Mouse (Mus musculus): Measurements from ENCODE around the gene Metap2. TPM values are rescaled to one million over a fixed set of nuclear protein-coding genes. Genes with fewer than 3 reads are reported as not detected.

Metap2 gene
- total RNA-seq, 1 experiment = 206 TPM

DNA sequence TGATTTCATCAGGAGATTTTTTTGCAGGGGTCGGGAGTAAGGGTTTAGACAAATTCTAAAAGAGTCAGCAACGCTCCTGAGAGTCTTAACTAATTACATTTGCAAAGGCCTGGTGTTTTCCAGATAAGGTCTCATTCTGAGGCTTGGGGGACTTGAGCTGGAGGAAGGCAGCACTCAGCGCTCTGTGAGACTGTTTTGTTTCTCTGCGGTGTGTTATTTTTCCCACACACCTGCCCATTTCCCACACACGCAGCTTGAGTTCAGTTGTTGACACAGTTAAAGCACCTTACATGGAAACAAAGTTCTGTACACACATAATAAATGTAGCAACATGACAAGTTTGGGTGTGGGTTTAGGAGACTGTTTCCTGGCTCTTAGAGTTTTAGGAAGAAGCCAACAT, 35.1 kb upstream of the Metap2 start:
- DNase-seq (ENCODE audit: low read depth, low spot score) = no peak
- in situ Hi-C loops (cut with MboI; ENCODE audit: low sequenced_read_pairs in 2 of 2, unreplicated experiment in 2 of 2) = no loop called here
- Histone ChIP-seq H3K4me1 (ENCODE audit: control insufficient read depth in 2 of 2, insufficient read depth in 2 of 2, low read length in 2 of 2, poor library complexity in 1 of 2) (no peaks in the 10 kb centered on the region), H3K9ac (ENCODE audit: insufficient read depth, low read depth, low read length, poor library complexity, severe bottlenecking) (no peak overlapping the region), H3K9me3 (ENCODE audit: control insufficient read depth, insufficient read depth, low read depth, low read length) (peaks cover 3% of the 10 kb centered on the region; the same call in 1 of the 2 replicates), H3K4me3 (ENCODE audit: insufficient read depth in 1 of 2, low read depth in 1 of 2, low read length in 2 of 2, poor library complexity in 1 of 2, severe bottlenecking in 1 of 2) (no peak overlapping the region), H3K27ac (ENCODE audit: insufficient read depth, low read depth, low read length, poor library complexity, severe bottlenecking) (no peak overlapping the region), H3K36me3 (ENCODE audit: control insufficient read depth, insufficient read depth, low read length, poor library complexity, severe bottlenecking) (no peaks in the 10 kb centered on the region)
- TF ChIP-seq MAFK (IDR thresholded peaks at IDR 0.05; ENCODE audit: insufficient read depth, low read depth, low read length) (no peak), CHD2 (IDR thresholded peaks at IDR 0.05; ENCODE audit: low read depth, low read length) (no peak), ZC3H11A (IDR thresholded peaks at IDR 0.05; ENCODE audit: borderline replicate concordance, low read depth, low read length) (no peak), ZNF384 (IDR thresholded peaks at IDR 0.05; ENCODE audit: low read depth, low read length) (no peak), HCFC1 (IDR thresholded peaks at IDR 0.05; ENCODE audit: borderline replicate concordance, insufficient read depth, low read length) (no peak)

DNA sequence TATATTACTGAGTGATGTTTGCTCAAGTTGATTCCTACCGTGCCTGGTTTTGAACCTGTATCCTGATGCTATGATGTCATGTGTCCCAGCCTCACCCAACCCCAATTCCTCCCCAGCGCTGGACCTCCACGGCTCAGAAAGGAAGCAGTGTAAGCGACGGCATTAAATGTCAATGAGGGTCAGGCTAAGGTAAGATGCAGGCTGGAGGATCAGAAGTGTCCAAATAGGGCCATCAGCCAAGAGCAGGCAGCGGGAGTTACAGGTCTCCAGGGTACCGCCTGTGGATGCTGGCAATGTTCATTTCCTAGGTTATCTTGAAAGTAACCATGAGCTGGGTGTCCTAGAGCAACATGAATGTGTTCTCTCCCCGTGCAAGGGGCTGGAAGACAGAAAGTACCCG, 34.5 kb upstream of the Metap2 start:
- Histone ChIP-seq H3K27ac (ENCODE audit: insufficient read depth, low read depth, low read length, poor library complexity, severe bottlenecking) (no peak overlapping the region), H3K36me3 (ENCODE audit: control insufficient read depth, insufficient read depth, low read length, poor library complexity, severe bottlenecking) (no peaks in the 10 kb centered on the region), H3K4me3 (ENCODE audit: insufficient read depth in 1 of 2, low read depth in 1 of 2, low read length in 2 of 2, poor library complexity in 1 of 2, severe bottlenecking in 1 of 2) (no peak overlapping the region), H3K4me1 (ENCODE audit: control insufficient read depth in 2 of 2, insufficient read depth in 2 of 2, low read length in 2 of 2, poor library complexity in 1 of 2) (no peaks in the 10 kb centered on the region), H3K9ac (ENCODE audit: insufficient read depth, low read depth, low read length, poor library complexity, severe bottlenecking) (no peak overlapping the region), H3K9me3 (ENCODE audit: control insufficient read depth, insufficient read depth, low read depth, low read length) (0 out of 2 replicates have a peak, but pooled peaks cover 2% of the 10 kb centered on the region)
- DNase-seq (ENCODE audit: low read depth, low spot score) = no peak
- in situ Hi-C loops (cut with MboI; ENCODE audit: low sequenced_read_pairs in 2 of 2, unreplicated experiment in 2 of 2) = no loop called here
- TF ChIP-seq MAFK (IDR thresholded peaks at IDR 0.05; ENCODE audit: insufficient read depth, low read depth, low read length) (no peak), ZNF384 (IDR thresholded peaks at IDR 0.05; ENCODE audit: low read depth, low read length) (no peak), CHD2 (IDR thresholded peaks at IDR 0.05; ENCODE audit: low read depth, low read length) (no peak), ZC3H11A (IDR thresholded peaks at IDR 0.05; ENCODE audit: borderline replicate concordance, low read depth, low read length) (no peak), HCFC1 (IDR thresholded peaks at IDR 0.05; ENCODE audit: borderline replicate concordance, insufficient read depth, low read length) (no peak)

DNA sequence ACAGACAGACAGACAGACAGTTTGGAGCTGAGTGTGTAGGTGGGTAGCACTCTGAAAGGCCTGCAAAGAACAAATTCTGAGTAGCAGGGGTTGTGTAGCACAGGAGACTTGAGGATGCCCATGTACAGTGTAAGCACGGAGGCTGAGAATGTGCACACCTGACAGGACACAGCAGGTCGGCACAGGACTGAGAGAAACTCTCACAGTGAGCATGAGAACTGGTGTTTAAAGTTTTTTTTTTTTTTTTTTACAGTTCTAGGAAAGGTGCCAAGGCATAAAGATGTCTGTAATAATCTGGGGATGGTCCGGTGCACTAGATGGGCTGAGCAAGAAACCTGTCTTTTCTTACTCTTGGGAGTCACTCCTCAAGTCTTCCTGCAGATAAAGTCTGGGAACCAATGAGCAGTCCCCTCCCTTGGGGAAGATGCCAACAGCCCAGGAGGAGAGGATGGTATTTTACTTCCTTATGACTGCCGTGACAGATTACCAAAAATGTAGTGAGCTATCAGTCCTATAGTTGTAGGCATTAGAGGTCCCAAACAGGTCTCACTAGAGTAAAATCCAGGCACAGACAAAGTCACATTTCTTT, 33.4 kb upstream of the Metap2 start:
- Histone ChIP-seq H3K27ac (ENCODE audit: insufficient read depth, low read depth, low read length, poor library complexity, severe bottlenecking) (no peak overlapping the region), H3K4me1 (ENCODE audit: control insufficient read depth in 2 of 2, insufficient read depth in 2 of 2, low read length in 2 of 2, poor library complexity in 1 of 2) (no peaks in the 10 kb centered on the region), H3K9me3 (ENCODE audit: control insufficient read depth, insufficient read depth, low read depth, low read length) (no peaks in the 10 kb centered on the region), H3K9ac (ENCODE audit: insufficient read depth, low read depth, low read length, poor library complexity, severe bottlenecking) (no peak overlapping the region), H3K4me3 (ENCODE audit: insufficient read depth in 1 of 2, low read depth in 1 of 2, low read length in 2 of 2, poor library complexity in 1 of 2, severe bottlenecking in 1 of 2) (no peak overlapping the region), H3K36me3 (ENCODE audit: control insufficient read depth, insufficient read depth, low read length, poor library complexity, severe bottlenecking) (no peaks in the 10 kb centered on the region)
- in situ Hi-C loops (cut with MboI; ENCODE audit: low sequenced_read_pairs in 2 of 2, unreplicated experiment in 2 of 2) = no loop called here
- DNase-seq (ENCODE audit: low read depth, low spot score) = no peak
- TF ChIP-seq ZNF384 (IDR thresholded peaks at IDR 0.05; ENCODE audit: low read depth, low read length) (no peak), ZC3H11A (IDR thresholded peaks at IDR 0.05; ENCODE audit: borderline replicate concordance, low read depth, low read length) (no peak), MAFK (IDR thresholded peaks at IDR 0.05; ENCODE audit: insufficient read depth, low read depth, low read length) (no peak), HCFC1 (IDR thresholded peaks at IDR 0.05; ENCODE audit: borderline replicate concordance, insufficient read depth, low read length) (no peak), CHD2 (IDR thresholded peaks at IDR 0.05; ENCODE audit: low read depth, low read length) (no peak)

DNA sequence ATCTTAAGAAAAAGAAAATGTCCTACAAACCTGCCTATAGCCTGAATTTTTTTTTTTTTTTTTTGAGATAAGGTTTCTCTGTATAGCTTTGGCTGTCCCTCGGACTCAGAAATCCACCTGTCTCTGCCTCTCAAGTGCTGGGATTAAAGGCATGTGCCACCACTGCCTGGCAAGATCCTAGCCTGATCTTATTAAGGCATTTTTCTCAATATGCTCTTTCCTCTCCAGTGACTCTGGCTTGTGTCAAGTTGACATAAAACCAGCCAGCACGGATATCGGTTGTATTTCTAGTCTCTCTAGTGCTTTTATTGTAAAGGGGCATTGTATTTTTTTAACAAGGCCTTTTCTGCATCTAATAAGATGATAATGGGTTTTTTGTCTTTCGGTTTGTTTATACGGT, 27.8 kb upstream of the Metap2 start:
- H3K27ac ChIP-seq (ENCODE audit: insufficient read depth, low read depth, low read length, poor library complexity, severe bottlenecking) = no peak overlapping the region
- H3K4me1 ChIP-seq (ENCODE audit: control insufficient read depth in 2 of 2, insufficient read depth in 2 of 2, low read length in 2 of 2, poor library complexity in 1 of 2) = no peaks in the 10 kb centered on the region
- no peaks in the 10 kb centered on the region for H3K9me3 ChIP-seq (ENCODE audit: control insufficient read depth, insufficient read depth, low read depth, low read length)
- no peak overlapping the region for H3K9ac ChIP-seq (ENCODE audit: insufficient read depth, low read depth, low read length, poor library complexity, severe bottlenecking)
- H3K4me3 ChIP-seq (ENCODE audit: insufficient read depth in 1 of 2, low read depth in 1 of 2, low read length in 2 of 2, poor library complexity in 1 of 2, severe bottlenecking in 1 of 2) = no peak overlapping the region
- DNase-seq (ENCODE audit: low read depth, low spot score) = no peak
- in situ Hi-C loops (cut with MboI; ENCODE audit: low sequenced_read_pairs in 2 of 2, unreplicated experiment in 2 of 2) = no loop called here
- TF ChIP-seq HCFC1 (IDR thresholded peaks at IDR 0.05; ENCODE audit: borderline replicate concordance, insufficient read depth, low read length) = no peak
- TF ChIP-seq MAFK (IDR thresholded peaks at IDR 0.05; ENCODE audit: insufficient read depth, low read depth, low read length) = no peak
- no peak for TF ChIP-seq ZNF384 (IDR thresholded peaks at IDR 0.05; ENCODE audit: low read depth, low read length)
- H3K36me3 ChIP-seq (ENCODE audit: control insufficient read depth, insufficient read depth, low read length, poor library complexity, severe bottlenecking) = no peaks in the 10 kb centered on the region

DNA sequence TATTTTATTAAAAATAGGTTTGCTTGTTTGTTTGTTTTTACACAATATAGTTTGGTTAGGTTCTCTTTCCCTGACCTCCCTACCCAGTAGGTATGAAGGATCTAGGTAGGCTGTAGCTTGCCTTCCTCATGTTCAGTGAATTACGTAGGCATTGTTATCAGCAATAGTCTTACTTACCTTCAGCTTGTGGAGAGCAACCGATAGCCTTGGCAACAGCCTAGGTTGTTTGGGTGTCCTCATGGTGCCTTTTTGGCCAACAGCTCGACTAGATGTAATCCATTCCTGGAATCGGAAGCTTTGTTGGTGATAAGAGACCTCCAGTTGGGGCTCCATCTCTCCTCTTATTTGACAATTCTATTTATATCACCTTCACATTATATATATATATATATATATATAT, 24.3 kb upstream of the Metap2 start:
- TF ChIP-seq CHD2 (IDR thresholded peaks at IDR 0.05; ENCODE audit: low read depth, low read length) (no peak), MAFK (IDR thresholded peaks at IDR 0.05; ENCODE audit: insufficient read depth, low read depth, low read length) (no peak), ZNF384 (IDR thresholded peaks at IDR 0.05; ENCODE audit: low read depth, low read length) (no peak), ZC3H11A (IDR thresholded peaks at IDR 0.05; ENCODE audit: borderline replicate concordance, low read depth, low read length) (no peak), HCFC1 (IDR thresholded peaks at IDR 0.05; ENCODE audit: borderline replicate concordance, insufficient read depth, low read length) (no peak)
- Histone ChIP-seq H3K4me3 (ENCODE audit: insufficient read depth in 1 of 2, low read depth in 1 of 2, low read length in 2 of 2, poor library complexity in 1 of 2, severe bottlenecking in 1 of 2) (no peak overlapping the region), H3K4me1 (ENCODE audit: control insufficient read depth in 2 of 2, insufficient read depth in 2 of 2, low read length in 2 of 2, poor library complexity in 1 of 2) (no peaks in the 10 kb centered on the region), H3K27ac (ENCODE audit: insufficient read depth, low read depth, low read length, poor library complexity, severe bottlenecking) (no peak overlapping the region), H3K9ac (ENCODE audit: insufficient read depth, low read depth, low read length, poor library complexity, severe bottlenecking) (no peak overlapping the region), H3K36me3 (ENCODE audit: control insufficient read depth, insufficient read depth, low read length, poor library complexity, severe bottlenecking) (no peaks in the 10 kb centered on the region), H3K9me3 (ENCODE audit: control insufficient read depth, insufficient read depth, low read depth, low read length) (no peaks in the 10 kb centered on the region)
- in situ Hi-C loops (cut with MboI; ENCODE audit: low sequenced_read_pairs in 2 of 2, unreplicated experiment in 2 of 2) = no loop called here
- no peak for DNase-seq (ENCODE audit: low read depth, low spot score)

All from ES-E14 (cell line).